Mouse (Mus musculus): ENCODE measurements around the gene B230217C12Rik.
A peak's percentile ranks its signal among the peaks of the same experiment; 100 is the strongest.
"Not testable (repeated sequence)": the region's sequence is repeated elsewhere in the genome, so short reads cannot be mapped to it uniquely, and the experiment has no call there.

Gene B230217C12Rik

GRCm38 (mm10) chr11:97866091-97866888 lies 25.7 kb downstream of the B230217C12Rik start:
- no peak for DNase-seq (ENCODE audit: low read depth, low spot score)

GRCm38 (mm10) chr11:97867591-97867990 lies 27.0 kb downstream of the B230217C12Rik start:
- DNase-seq (ENCODE audit: low read depth, low spot score), result no peak

GRCm38 (mm10) chr11:97872378-97872777 lies 31.8 kb downstream of the B230217C12Rik start:
- DNase-seq (ENCODE audit: low read depth, low spot score), result not testable (repeated sequence)

GRCm38 (mm10) chr11:97874396-97874795 lies 33.8 kb downstream of the B230217C12Rik start:
- DNase-seq (ENCODE audit: low read depth, low spot score), result no peak

- DNase-seq (ENCODE audit: low read depth, low spot score), result no peak
Measured at GRCm38 (mm10) chr11:97877341-97877740, 36.8 kb downstream of the B230217C12Rik start.

GRCm38 (mm10) chr11:97880362-97880761 lies 39.8 kb downstream of the B230217C12Rik start:
- DNase-seq (ENCODE audit: low read depth, low spot score), result no peak

- peak; percentile 98 for DNase-seq (ENCODE audit: low read depth, low spot score)
Measured at GRCm38 (mm10) chr11:97883542-97883917, 43.0 kb downstream of the B230217C12Rik start.

- peak; percentile 99 for DNase-seq (ENCODE audit: low read depth, low spot score)
Measured at GRCm38 (mm10) chr11:97883918-97884600, 43.5 kb downstream of the B230217C12Rik start, which contains the start of gene Fbxo47. Gene Fbxo47 (minus strand): TSS chr11:97884154.

- DNase-seq (ENCODE audit: low read depth, low spot score), result no peak
Measured at GRCm38 (mm10) chr11:97884601-97885185, 44.1 kb downstream of the B230217C12Rik start.

GRCm38 (mm10) chr11:97885296-97885915 lies 44.8 kb downstream of the B230217C12Rik start:
- DNase-seq (ENCODE audit: low read depth, low spot score), result no peak

GRCm38 (mm10) chr11:97891821-97892220 lies 51.2 kb downstream of the B230217C12Rik start:
- no peak for DNase-seq (ENCODE audit: low read depth, low spot score)
